Mouse (Mus musculus): Measurements from ENCODE around the gene Slc29a1. TPM values are rescaled to one million over a fixed set of nuclear protein-coding genes. Genes with fewer than 3 reads are reported as not detected.

The Slc29a1 gene
- polyA plus RNA-seq, 1 experiment from 2014 or later, result 93.6 TPM

GRCm38 (mm10) chr17:45556107-45556489 is 43.3 kb downstream of the Slc29a1 start:
- Histone ChIP-seq H3K9me3 (replicated peaks; ENCODE audit: low read length) (no peaks in the 10 kb centered on the region), H3K27me3 (ENCODE audit: insufficient read depth, low read length) (no peaks in the 10 kb centered on the region), H3K4me1 (replicated peaks; ENCODE audit: insufficient read depth, low read length) (peaks cover 4% of the 10 kb centered on the region; the same call in 1 of the 2 replicates), H3K4me3 (replicated peaks; ENCODE audit: low read depth, low read length) (peak overlapping the region; percentile 57), H3K27ac (no peak overlapping the region), H3K9ac (ENCODE audit: low read depth, low read length) (peak overlapping the region; percentile 66), H3K36me3 (ENCODE audit: insufficient read depth, low read length) (0 out of 2 replicates have a peak, but pooled peaks cover 3% of the 10 kb centered on the region), H3K4me2 (ENCODE audit: low read length) (peak overlapping the region; percentile 92)
- ATAC-seq (replicated peaks; ENCODE audit: low FRiP score, low read depth) (no peak), DNase-seq (ENCODE audit: low spot score) (no peak)
- 4% methylated on average over 14 of the region's 14 CpGs for WGBS
- no peak for TF ChIP-seq CTCF (IDR thresholded peaks at IDR 0.05; ENCODE audit: low read depth)

GRCm38 (mm10) chr17:45555452-45556106 is 43.8 kb downstream of the Slc29a1 start, which contains the start of gene Nfkbie:
Nfkbie (plus strand) TSS chr17:45555703.
- 0% methylated on average over 45 of the region's 45 CpGs for WGBS
- no peaks in the 10 kb centered on the region for H3K9me3 ChIP-seq (replicated peaks; ENCODE audit: low read length)
- H3K27ac ChIP-seq, result no peak within 1 kb of the TSS
- peak within 1 kb of the TSS; percentile 92 for H3K4me2 ChIP-seq (ENCODE audit: low read length)
- peaks cover 4% of the 10 kb centered on the region; the same call in 1 of the 2 replicates for H3K4me1 ChIP-seq (replicated peaks; ENCODE audit: insufficient read depth, low read length)
- H3K27me3 ChIP-seq (ENCODE audit: insufficient read depth, low read length), result no peaks in the 10 kb centered on the region
- ATAC-seq (replicated peaks; ENCODE audit: low FRiP score, low read depth) (peak; percentile 77), DNase-seq (ENCODE audit: low spot score) (peak; percentile 96)
- H3K36me3 ChIP-seq (ENCODE audit: insufficient read depth, low read length), result 0 out of 2 replicates have a peak, but pooled peaks cover 3% of the 10 kb centered on the region
- peak within 1 kb of the TSS; percentile 57 for H3K4me3 ChIP-seq (replicated peaks; ENCODE audit: low read depth, low read length)
- H3K9ac ChIP-seq (ENCODE audit: low read depth, low read length), result peak within 1 kb of the TSS; percentile 66
- TF ChIP-seq CTCF (IDR thresholded peaks at IDR 0.05; ENCODE audit: low read depth), result no peak; the same call in 1 of the 2 replicates

- DNase-seq (ENCODE audit: low spot score) (no peak), ATAC-seq (replicated peaks; ENCODE audit: low FRiP score, low read depth) (no peak)
- no peak overlapping the region for H3K4me3 ChIP-seq (replicated peaks; ENCODE audit: low read depth, low read length)
- no peaks in the 10 kb centered on the region for H3K27me3 ChIP-seq (ENCODE audit: insufficient read depth, low read length)
- TF ChIP-seq CTCF (IDR thresholded peaks at IDR 0.05; ENCODE audit: low read depth), result no peak
- H3K4me1 ChIP-seq (replicated peaks; ENCODE audit: insufficient read depth, low read length), result peaks cover 4% of the 10 kb centered on the region; the same call in 1 of the 2 replicates
- no peak overlapping the region for H3K9ac ChIP-seq (ENCODE audit: low read depth, low read length)
- WGBS, result 44% methylated on average over 1 of the region's 1 CpGs
- H3K4me2 ChIP-seq (ENCODE audit: low read length), result no peak overlapping the region
- no peaks in the 10 kb centered on the region for H3K9me3 ChIP-seq (replicated peaks; ENCODE audit: low read length)
- H3K27ac ChIP-seq, result no peak overlapping the region
- no peaks in the 10 kb centered on the region for H3K36me3 ChIP-seq (ENCODE audit: insufficient read depth, low read length)
These were observed 45.0 kb downstream of the Slc29a1 start for GRCm38 (mm10) chr17:45554420-45554819.

- Histone ChIP-seq H3K4me3 (replicated peaks; ENCODE audit: low read depth, low read length) (no peak overlapping the region), H3K9ac (ENCODE audit: low read depth, low read length) (no peak overlapping the region), H3K9me3 (replicated peaks; ENCODE audit: low read length) (no peaks in the 10 kb centered on the region), H3K4me1 (replicated peaks; ENCODE audit: insufficient read depth, low read length) (peaks cover 12% of the 10 kb centered on the region), H3K27ac (no peak overlapping the region), H3K4me2 (ENCODE audit: low read length) (no peak overlapping the region), H3K27me3 (ENCODE audit: insufficient read depth, low read length) (no peaks in the 10 kb centered on the region), H3K36me3 (ENCODE audit: insufficient read depth, low read length) (no peaks in the 10 kb centered on the region)
- no peak for DNase-seq (ENCODE audit: low spot score)
- no peak for ATAC-seq (replicated peaks; ENCODE audit: low FRiP score, low read depth)
- TF ChIP-seq CTCF (IDR thresholded peaks at IDR 0.05; ENCODE audit: low read depth), result no peak
- 76% methylated on average over 3 of the region's 3 CpGs for WGBS
These were observed 46.3 kb downstream of the Slc29a1 start for GRCm38 (mm10) chr17:45553065-45553464.

GRCm38 (mm10) chr17:45551816-45552451 is 47.5 kb downstream of the Slc29a1 start:
- Histone ChIP-seq H3K9ac (ENCODE audit: low read depth, low read length) (no peak overlapping the region), H3K36me3 (ENCODE audit: insufficient read depth, low read length) (no peaks in the 10 kb centered on the region), H3K4me3 (replicated peaks; ENCODE audit: low read depth, low read length) (no peak overlapping the region), H3K4me2 (ENCODE audit: low read length) (no peak overlapping the region), H3K4me1 (replicated peaks; ENCODE audit: insufficient read depth, low read length) (peaks cover 12% of the 10 kb centered on the region), H3K9me3 (replicated peaks; ENCODE audit: low read length) (no peaks in the 10 kb centered on the region), H3K27me3 (ENCODE audit: insufficient read depth, low read length) (peaks cover 2% of the 10 kb centered on the region), H3K27ac (no peak overlapping the region)
- 7% methylated on average over 8 of the region's 8 CpGs for WGBS
- TF ChIP-seq CTCF (IDR thresholded peaks at IDR 0.05; ENCODE audit: low read depth), result peak; percentile 89
- ATAC-seq (replicated peaks; ENCODE audit: low FRiP score, low read depth) (no peak; the same call in 1 of the 2 replicates), DNase-seq (ENCODE audit: low spot score) (peak; percentile 76)

GRCm38 (mm10) chr17:45551249-45551796 is 48.1 kb downstream of the Slc29a1 start:
- Histone ChIP-seq H3K27ac (no peak overlapping the region), H3K4me2 (ENCODE audit: low read length) (no peak overlapping the region), H3K9ac (ENCODE audit: low read depth, low read length) (no peak overlapping the region), H3K27me3 (ENCODE audit: insufficient read depth, low read length) (peaks cover 8% of the 10 kb centered on the region), H3K4me1 (replicated peaks; ENCODE audit: insufficient read depth, low read length) (peaks cover 12% of the 10 kb centered on the region), H3K4me3 (replicated peaks; ENCODE audit: low read depth, low read length) (no peak overlapping the region), H3K36me3 (ENCODE audit: insufficient read depth, low read length) (no peaks in the 10 kb centered on the region), H3K9me3 (replicated peaks; ENCODE audit: low read length) (no peaks in the 10 kb centered on the region)
- 38% methylated on average over 7 of the region's 7 CpGs for WGBS
- ATAC-seq (replicated peaks; ENCODE audit: low FRiP score, low read depth) (no peak), DNase-seq (ENCODE audit: low spot score) (no peak)
- no peak for TF ChIP-seq CTCF (IDR thresholded peaks at IDR 0.05; ENCODE audit: low read depth)
